Mouse (Mus musculus): ENCODE measurements around the gene Canx. TPM values are rescaled to one million over a fixed set of nuclear protein-coding genes. Genes with fewer than 3 reads are reported as not detected.

Gene Canx
- polyA plus RNA-seq, 1 experiment from 2014 or later, result 275 TPM

GRCm38 (mm10) chr11:50358950-50359861 lies 33.7 kb upstream of the Canx start:
- WGBS, result 1% methylated on average over 74 of the region's 74 CpGs
- H3K9ac ChIP-seq, result peak overlapping the region; percentile 72
- no peaks in the 10 kb centered on the region for H3K9me3 ChIP-seq
- H3K4me2 ChIP-seq, result peak overlapping the region; percentile 73
- peaks cover 20% of the 10 kb centered on the region for H3K27me3 ChIP-seq
- peak overlapping the region; percentile 61 for H3K27ac ChIP-seq (replicated peaks)
- no peaks in the 10 kb centered on the region for H3K36me3 ChIP-seq
- H3K4me1 ChIP-seq (replicated peaks), result peaks cover 5% of the 10 kb centered on the region
- H3K4me3 ChIP-seq, result peak overlapping the region; percentile 48
- peak; percentile 77; the same call in 1 of the 2 replicates for ATAC-seq (ENCODE audit: low read depth)

DNA sequence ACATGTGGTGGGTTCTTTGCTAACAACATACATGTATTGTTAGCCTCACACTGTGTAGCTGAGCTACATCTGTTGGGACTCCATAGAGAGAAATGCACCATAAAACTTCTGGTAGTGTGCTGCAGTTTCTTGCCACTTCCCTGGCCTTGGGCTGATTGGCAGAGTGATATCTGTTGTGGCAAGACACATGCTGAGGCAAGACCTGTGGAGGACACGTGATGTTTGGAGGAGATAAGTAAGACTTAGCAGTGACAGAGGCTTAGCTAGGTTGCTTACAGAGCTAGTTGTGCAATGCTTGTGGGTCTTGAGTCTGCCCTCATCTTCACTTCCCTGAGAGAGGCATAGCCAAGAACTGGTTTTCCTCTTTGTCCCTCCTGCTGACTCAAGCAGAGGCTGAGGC lies 29.9 kb upstream of the Canx start:
- Histone ChIP-seq H3K4me1 (replicated peaks) (peaks cover 5% of the 10 kb centered on the region), H3K9ac (no peak overlapping the region), H3K4me2 (no peak overlapping the region), H3K4me3 (no peak overlapping the region), H3K27ac (replicated peaks) (no peak overlapping the region), H3K36me3 (no peaks in the 10 kb centered on the region), H3K9me3 (no peaks in the 10 kb centered on the region), H3K27me3 (peaks cover 17% of the 10 kb centered on the region)
- 87% methylated on average over 1 of the region's 1 CpGs for WGBS
- no peak for ATAC-seq (ENCODE audit: low read depth)

- Histone ChIP-seq H3K4me3 (no peak overlapping the region), H3K36me3 (no peaks in the 10 kb centered on the region), H3K9ac (no peak overlapping the region), H3K27ac (replicated peaks) (no peak overlapping the region), H3K27me3 (peaks cover 16% of the 10 kb centered on the region), H3K4me1 (replicated peaks) (peaks cover 5% of the 10 kb centered on the region), H3K4me2 (no peak overlapping the region), H3K9me3 (no peaks in the 10 kb centered on the region)
- WGBS, result 67% methylated on average over 3 of the region's 3 CpGs
- ATAC-seq (ENCODE audit: low read depth), result no peak
Measured at GRCm38 (mm10) chr11:50354851-50355250, 29.4 kb upstream of the Canx start.

DNA sequence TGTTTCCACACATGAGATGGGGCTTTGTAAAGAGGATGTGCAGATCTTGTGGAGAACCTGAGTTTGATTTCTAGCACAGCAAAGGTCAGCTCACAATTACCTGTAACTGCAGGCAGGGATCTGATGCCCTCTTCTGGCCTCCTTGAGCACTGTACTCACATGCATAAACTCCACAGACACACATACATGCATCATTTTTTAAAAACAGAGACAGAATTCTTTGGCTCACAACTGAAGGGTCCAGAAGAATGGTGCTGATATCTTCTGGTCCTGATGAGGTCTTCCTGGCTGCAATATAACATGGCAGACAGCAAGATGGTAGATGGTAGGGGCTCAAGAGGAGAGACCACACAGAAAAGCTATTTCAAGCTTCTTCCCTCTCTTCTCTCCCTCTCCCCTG lies 28.7 kb upstream of the Canx start, which contains the start of gene Cby3:
Gene Cby3 (plus strand): TSS at position 301 of the 400 bp plus-strand sequence.
- Histone ChIP-seq H3K4me1 (replicated peaks) (peaks cover 5% of the 10 kb centered on the region), H3K27ac (replicated peaks) (no peak within 1 kb of the TSS), H3K27me3 (peaks cover 16% of the 10 kb centered on the region), H3K4me3 (no peak within 1 kb of the TSS), H3K9me3 (no peaks in the 10 kb centered on the region), H3K9ac (no peak within 1 kb of the TSS), H3K36me3 (no peaks in the 10 kb centered on the region), H3K4me2 (no peak within 1 kb of the TSS)
- ATAC-seq (ENCODE audit: low read depth), result no peak

- Histone ChIP-seq H3K4me3 (no peak overlapping the region), H3K4me2 (no peak overlapping the region), H3K27ac (replicated peaks) (no peak overlapping the region), H3K9me3 (no peaks in the 10 kb centered on the region), H3K36me3 (no peaks in the 10 kb centered on the region), H3K9ac (no peak overlapping the region), H3K4me1 (replicated peaks) (no peaks in the 10 kb centered on the region), H3K27me3 (no peaks in the 10 kb centered on the region)
- WGBS, result 74% methylated on average over 2 of the region's 2 CpGs
- no peak for ATAC-seq (ENCODE audit: low read depth)
Measured at GRCm38 (mm10) chr11:50352177-50352576, 26.7 kb upstream of the Canx start.

DNA sequence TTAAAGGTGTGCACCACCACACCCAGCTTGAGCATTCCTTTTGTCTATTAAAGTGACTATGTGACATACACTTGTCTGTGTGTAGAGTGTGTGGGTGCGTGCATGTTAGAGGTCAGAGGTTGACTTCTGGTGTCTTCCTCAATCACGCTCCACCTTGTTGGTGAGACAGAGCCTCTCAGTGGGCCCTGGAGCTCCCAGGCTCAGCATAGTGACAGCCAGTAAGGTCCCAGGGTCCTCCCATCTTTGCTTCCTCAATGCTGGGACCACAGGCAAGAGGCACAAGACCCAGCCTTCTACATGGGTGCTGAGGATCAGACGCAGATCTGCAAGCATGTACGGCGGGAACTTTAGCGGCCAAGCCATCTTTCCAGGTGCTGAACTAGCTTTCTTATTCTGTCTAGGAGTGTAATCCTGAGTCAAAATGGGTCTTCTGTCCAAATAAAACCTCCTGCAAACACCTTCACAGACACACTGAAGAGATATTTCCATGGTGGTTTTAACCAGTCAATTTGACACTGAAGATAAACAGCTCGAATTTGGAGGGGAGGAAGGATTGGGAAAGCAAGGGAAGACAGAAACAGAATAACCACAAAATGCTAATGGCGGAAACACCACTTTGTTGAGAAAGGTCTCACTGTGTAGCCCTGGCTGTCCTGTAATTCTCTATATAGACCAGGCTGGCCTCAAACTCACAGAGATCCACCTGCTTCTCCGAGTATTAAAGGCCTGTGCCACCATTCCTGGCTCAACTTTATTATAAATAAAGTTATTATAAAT lies 21.0 kb upstream of the Canx start:
- H3K9me3 ChIP-seq, result no peaks in the 10 kb centered on the region
- H3K36me3 ChIP-seq, result no peaks in the 10 kb centered on the region
- H3K4me3 ChIP-seq, result no peak overlapping the region
- ATAC-seq (ENCODE audit: low read depth), result no peak
- no peaks in the 10 kb centered on the region for H3K27me3 ChIP-seq
- no peak overlapping the region for H3K9ac ChIP-seq
- whole genome bisulfite sequencing, result 88% methylated on average over 9 of the region's 9 CpGs
- H3K27ac ChIP-seq (replicated peaks), result no peak overlapping the region
- no peak overlapping the region for H3K4me2 ChIP-seq
- H3K4me1 ChIP-seq (replicated peaks), result no peaks in the 10 kb centered on the region

DNA sequence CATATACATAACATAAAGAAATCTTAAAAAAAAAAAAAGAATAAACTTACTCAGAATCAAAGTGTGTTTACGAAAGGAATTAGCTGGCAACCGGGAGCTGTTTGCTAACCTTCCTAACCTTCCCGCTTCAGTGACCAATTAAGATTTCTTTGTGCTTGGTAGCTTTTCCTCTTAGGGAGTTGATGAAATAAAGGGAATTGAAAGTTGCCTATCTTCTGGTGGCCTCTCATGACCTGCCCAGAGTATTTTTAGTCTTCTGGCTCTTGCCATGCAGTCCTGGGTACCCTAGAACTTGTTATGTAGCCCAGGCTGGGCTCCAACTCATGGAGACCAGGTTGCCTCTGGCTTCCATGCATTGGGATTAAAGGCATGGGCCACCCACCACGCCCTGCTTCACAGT lies 20.0 kb upstream of the Canx start:
- no peak overlapping the region for H3K27ac ChIP-seq (replicated peaks)
- no peaks in the 10 kb centered on the region for H3K36me3 ChIP-seq
- no peak overlapping the region for H3K4me2 ChIP-seq
- 83% methylated on average over 4 of the region's 4 CpGs for WGBS
- H3K9ac ChIP-seq, result no peak overlapping the region
- no peak for ATAC-seq (ENCODE audit: low read depth)
- no peaks in the 10 kb centered on the region for H3K27me3 ChIP-seq
- H3K9me3 ChIP-seq, result no peaks in the 10 kb centered on the region
- H3K4me1 ChIP-seq (replicated peaks), result no peaks in the 10 kb centered on the region
- H3K4me3 ChIP-seq, result no peak overlapping the region

DNA sequence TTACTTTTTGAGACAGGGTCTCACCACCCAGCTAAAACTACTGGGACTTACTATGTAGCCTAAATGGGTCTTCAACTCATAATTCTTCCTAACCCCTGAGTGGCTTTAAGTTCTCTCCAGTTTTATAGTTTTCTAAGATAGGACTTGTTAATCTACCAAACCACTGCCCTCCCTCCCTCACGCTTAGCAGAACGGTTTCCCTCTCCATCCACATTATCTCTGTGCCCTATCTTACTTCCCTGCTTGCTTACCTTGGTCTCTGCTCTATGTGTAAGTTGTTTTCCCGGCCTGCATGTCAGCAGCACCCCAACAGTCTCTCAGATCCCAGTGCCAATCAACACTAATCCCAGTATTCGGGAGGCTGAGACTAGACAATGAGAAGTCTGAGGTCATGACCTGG lies 11.4 kb upstream of the Canx start:
- H3K4me2 ChIP-seq, result no peak overlapping the region
- WGBS, result 85% methylated on average over 4 of the region's 4 CpGs
- H3K27me3 ChIP-seq, result no peaks in the 10 kb centered on the region
- no peaks in the 10 kb centered on the region for H3K9me3 ChIP-seq
- H3K27ac ChIP-seq (replicated peaks), result no peak overlapping the region
- no peak overlapping the region for H3K4me3 ChIP-seq
- no peak overlapping the region for H3K9ac ChIP-seq
- H3K4me1 ChIP-seq (replicated peaks), result no peaks in the 10 kb centered on the region
- no peaks in the 10 kb centered on the region for H3K36me3 ChIP-seq
- no peak for ATAC-seq (ENCODE audit: low read depth)

GRCm38 (mm10) chr11:50336126-50336525 lies 10.7 kb upstream of the Canx start:
- H3K27me3 ChIP-seq, result no peaks in the 10 kb centered on the region
- H3K4me1 ChIP-seq (replicated peaks), result no peaks in the 10 kb centered on the region
- no peak overlapping the region for H3K4me2 ChIP-seq
- 65% methylated on average over 1 of the region's 1 CpGs for WGBS
- no peak overlapping the region for H3K9ac ChIP-seq
- H3K4me3 ChIP-seq, result no peak overlapping the region
- no peaks in the 10 kb centered on the region for H3K9me3 ChIP-seq
- H3K36me3 ChIP-seq, result no peaks in the 10 kb centered on the region
- no peak for ATAC-seq (ENCODE audit: low read depth)
- H3K27ac ChIP-seq (replicated peaks), result no peak overlapping the region

- H3K9ac ChIP-seq, result no peak overlapping the region
- no peaks in the 10 kb centered on the region for H3K36me3 ChIP-seq
- no peaks in the 10 kb centered on the region for H3K27me3 ChIP-seq
- 93% methylated on average over 3 of the region's 3 CpGs for WGBS
- no peak overlapping the region for H3K4me3 ChIP-seq
- no peak overlapping the region for H3K4me2 ChIP-seq
- H3K9me3 ChIP-seq, result no peaks in the 10 kb centered on the region
- ATAC-seq (ENCODE audit: low read depth), result no peak
- H3K27ac ChIP-seq (replicated peaks), result no peak overlapping the region
- no peaks in the 10 kb centered on the region for H3K4me1 ChIP-seq (replicated peaks)
Measured at GRCm38 (mm10) chr11:50333181-50333580, 7.7 kb upstream of the Canx start.

DNA sequence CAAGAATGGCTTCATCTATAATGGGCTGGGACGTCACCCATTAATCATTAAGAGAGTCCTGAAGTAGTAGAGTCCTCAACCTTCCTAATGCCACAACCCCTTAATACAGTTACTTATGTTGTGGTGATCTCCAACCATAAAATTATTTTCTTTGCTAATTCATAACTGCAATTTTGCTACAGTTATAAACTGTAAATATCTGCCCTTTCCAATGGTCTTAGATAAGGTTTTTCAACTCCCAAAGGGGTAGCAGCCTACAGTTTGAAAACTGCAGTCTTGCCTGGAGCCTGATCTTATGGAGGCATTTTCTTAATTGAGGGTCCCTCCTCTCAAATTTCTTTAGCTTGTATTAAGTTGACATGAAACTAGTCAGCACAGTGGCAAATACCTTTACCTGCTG lies 3.9 kb upstream of the Canx start:
- no peak overlapping the region for H3K4me3 ChIP-seq
- H3K27me3 ChIP-seq, result no peaks in the 10 kb centered on the region
- H3K4me2 ChIP-seq, result no peak overlapping the region
- H3K27ac ChIP-seq (replicated peaks), result no peak overlapping the region
- 96% methylated on average over 1 of the region's 1 CpGs for WGBS
- no peaks in the 10 kb centered on the region for H3K9me3 ChIP-seq
- no peak for ATAC-seq (ENCODE audit: low read depth)
- no peaks in the 10 kb centered on the region for H3K36me3 ChIP-seq
- peaks cover 13% of the 10 kb centered on the region for H3K4me1 ChIP-seq (replicated peaks)
- H3K9ac ChIP-seq, result no peak overlapping the region

- no peaks in the 10 kb centered on the region for H3K27me3 ChIP-seq
- 90% methylated on average over 3 of the region's 3 CpGs for WGBS
- H3K9me3 ChIP-seq, result no peaks in the 10 kb centered on the region
- no peak overlapping the region for H3K27ac ChIP-seq (replicated peaks)
- H3K4me1 ChIP-seq (replicated peaks), result peaks cover 25% of the 10 kb centered on the region
- ATAC-seq (ENCODE audit: low read depth), result no peak
- H3K9ac ChIP-seq, result no peak overlapping the region
- H3K36me3 ChIP-seq, result no peaks in the 10 kb centered on the region
- no peak overlapping the region for H3K4me2 ChIP-seq
- no peak overlapping the region for H3K4me3 ChIP-seq
Measured at GRCm38 (mm10) chr11:50328075-50328625, 2.7 kb upstream of the Canx start.
